Mouse (Mus musculus) brain, embryonic 14.5 days (tissue): Measurements from ENCODE around the gene Hhat.

Experiments used
- CTCF ChIP-seq: fragments of 200-500 bp; IDR thresholded peaks from 2 replicates; pipeline ENCODE4 v1.5.1; 2012; ENCODE audit warnings: inconsistent platforms, mild to moderate bottlenecking, moderate library complexity, borderline replicate concordance; ENCODE audit not compliant: insufficient read depth, insufficient read length; ENCODE audit errors: extremely low read depth
- POLR2A ChIP-seq: fragments of 200-500 bp; IDR thresholded peaks from 2 replicates; pipeline ENCODE4 v1.6.1; 2012; ENCODE audit warnings: mild to moderate bottlenecking, inconsistent platforms, borderline replicate concordance; ENCODE audit not compliant: poor library complexity, insufficient read depth, insufficient read length, severe bottlenecking; ENCODE audit errors: extremely low read depth

- TF ChIP-seq CTCF (no peak), POLR2A (no peak)
These were observed 250.1 kb downstream of the Hhat start for GRCm38 (mm10) chr1:192520836-192521435.
